Mouse (Mus musculus): ENCODE results near the gene Olfr520. TPM values are rescaled to one million over a fixed set of nuclear protein-coding genes. Genes with fewer than 3 reads are reported as not detected.
A peak's percentile ranks its signal among the peaks of the same experiment; 100 is the strongest.

The Olfr520 gene
- not detected for total RNA-seq (2021)

DNA sequence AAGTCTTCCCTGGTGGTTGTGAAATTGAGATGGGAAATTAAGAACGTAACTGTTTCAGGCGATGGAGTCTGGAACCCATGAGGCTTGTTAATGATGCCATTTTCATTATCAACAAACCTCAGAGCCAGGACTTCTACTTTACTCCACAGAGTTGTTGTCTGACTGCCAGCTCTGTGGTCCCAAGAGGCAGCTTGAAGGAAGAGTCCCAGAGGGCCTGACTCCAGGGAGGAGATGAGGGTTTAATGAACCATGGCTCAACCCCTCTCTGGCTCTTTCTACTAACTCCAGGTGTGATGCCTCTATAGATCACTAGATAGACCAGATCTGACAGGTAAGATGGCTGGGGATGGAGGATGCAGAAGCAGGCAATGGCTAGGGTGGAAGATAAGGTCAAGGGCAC lies at the start of gene Olfr520:
Olfr520 (plus strand) TSS at position 301 of the 400 bp plus-strand sequence.
- no peak for DNase-seq

DNA sequence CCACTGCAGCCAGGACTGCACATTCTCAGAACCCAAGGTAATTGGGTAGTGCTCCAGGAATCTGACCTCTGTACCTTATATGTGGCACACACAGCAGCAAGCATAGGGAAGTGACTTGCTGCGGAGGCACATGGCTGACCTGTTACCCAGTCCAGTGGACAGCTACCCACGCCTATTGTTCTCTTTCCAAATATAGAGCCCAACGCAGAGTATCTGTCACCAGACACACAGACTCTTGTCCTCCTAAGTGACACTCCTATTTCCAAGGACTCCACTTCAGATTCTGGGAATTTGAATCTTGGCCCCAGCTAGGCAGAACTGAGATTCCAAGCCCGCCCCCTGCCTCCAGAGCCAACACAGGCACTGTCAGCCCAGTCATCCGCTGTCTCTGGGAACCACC lies 49.3 kb upstream of the Olfr520 start:
- DNase-seq, result peak; percentile 49

DNA sequence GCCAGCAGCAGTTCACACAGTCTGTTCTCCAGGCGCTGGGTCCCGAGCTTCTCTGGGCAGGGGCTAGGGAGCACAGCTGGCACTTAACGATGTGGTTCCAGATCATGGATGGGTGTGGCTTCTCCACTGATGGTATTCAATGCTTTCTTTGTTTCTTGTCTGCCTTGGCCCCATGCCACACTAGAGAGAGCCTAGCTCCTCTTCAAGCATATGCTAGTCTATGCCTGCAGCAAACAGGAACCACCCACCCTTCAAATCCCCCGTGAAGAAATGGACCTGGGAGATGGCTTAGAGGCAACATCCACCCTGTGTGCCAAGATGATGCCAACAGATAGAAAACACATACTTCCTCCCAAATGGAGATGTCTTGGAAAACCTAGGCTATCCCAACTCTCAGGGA lies 46.0 kb upstream of the Olfr520 start:
- no peak for DNase-seq

DNA sequence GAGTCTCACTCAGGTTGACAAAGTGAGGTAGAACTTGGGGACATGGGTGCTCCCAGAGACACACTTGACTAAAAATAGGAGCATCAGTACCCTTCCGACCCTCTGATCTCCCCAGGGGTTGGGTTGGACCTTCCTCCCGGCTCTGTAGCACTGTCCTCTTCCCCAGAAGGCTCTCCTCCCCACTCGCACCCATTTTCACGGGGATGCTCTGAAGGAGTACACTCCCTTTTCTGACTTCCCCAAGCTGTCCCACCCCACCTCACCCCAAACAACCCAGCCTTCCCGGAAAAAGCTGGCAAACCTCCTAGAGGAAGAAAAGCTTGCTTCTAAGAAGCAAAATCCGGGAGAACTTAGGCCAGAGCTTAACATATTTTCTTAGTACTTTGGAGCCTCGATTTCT lies 39.3 kb upstream of the Olfr520 start:
- DNase-seq, result no peak

DNA sequence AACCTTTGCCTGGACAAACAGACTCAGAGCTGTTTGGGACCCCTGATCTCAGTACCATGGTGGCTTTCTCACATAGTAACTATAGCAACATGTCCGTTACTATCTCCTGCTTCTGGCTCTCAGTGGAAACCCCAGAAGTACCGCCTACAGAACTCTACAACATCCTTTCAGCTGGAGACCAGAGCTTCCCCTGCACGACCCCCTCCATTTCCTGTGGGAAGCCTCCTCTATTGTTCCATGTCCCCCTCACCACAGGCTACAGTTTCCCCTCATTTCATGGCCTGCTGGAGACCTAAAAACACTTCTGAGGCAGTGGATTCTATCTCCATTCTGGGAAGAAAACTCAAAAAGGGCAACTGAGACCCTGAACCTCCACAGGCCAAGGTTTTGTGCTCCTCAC lies 37.7 kb upstream of the Olfr520 start:
- no peak for DNase-seq

DNA sequence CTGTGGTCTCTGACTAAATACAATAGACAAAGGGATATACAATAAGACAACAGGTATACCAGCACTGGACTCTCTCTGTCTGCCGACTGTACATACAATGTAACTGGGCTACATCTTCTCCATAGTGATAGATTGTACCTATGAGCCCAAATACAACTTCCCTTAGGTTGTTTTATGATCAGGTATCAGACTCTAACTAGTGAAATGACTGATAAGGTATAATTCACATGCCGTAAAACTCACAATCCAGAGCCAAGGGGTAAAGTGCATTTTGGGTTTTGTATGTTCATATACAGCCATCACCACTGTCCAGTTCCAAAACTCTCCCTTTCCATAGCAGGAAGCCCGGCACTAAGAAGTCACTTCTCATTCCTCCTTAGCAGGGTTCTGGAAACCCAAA lies 36.7 kb upstream of the Olfr520 start:
- DNase-seq, result no peak

DNA sequence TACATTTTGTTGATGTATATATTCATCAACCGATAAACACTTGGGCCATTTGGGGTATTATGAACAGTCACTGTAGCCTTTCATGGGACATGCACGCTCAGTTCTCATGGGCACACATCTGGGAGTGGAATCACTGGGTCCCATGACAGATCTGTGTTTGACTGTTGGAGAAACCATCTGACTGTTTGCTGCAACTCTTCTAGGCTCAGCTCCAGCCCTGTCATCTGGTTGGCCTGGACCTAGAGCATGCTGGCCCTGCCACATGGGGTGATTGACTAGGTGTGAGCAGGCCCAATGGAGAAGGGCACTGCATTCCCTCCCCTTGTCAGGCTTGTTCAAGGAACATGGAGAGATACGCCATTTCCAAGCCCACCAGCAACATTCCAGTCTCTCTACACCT lies 36.1 kb upstream of the Olfr520 start:
- no peak for DNase-seq

DNA sequence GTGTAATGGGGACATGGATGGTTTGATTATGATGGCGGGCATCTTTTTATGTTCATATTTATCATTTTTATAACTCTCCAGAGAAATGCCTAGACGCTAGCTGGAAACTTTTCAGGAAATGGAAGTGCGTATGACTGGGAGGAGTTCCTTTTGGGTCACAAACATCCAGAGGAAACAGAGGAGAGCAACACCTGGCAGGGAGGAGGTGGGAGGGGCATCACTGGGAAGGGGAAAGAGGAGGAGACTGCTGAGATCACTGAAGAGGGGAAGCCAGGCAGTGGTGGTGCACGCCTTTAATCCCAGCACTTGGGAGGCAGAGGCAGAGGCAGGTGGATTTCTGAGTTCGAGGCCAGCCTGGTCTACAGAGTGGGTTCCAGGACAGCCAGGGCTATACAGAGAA lies 35.6 kb upstream of the Olfr520 start:
- DNase-seq, result peak; percentile 34

DNA sequence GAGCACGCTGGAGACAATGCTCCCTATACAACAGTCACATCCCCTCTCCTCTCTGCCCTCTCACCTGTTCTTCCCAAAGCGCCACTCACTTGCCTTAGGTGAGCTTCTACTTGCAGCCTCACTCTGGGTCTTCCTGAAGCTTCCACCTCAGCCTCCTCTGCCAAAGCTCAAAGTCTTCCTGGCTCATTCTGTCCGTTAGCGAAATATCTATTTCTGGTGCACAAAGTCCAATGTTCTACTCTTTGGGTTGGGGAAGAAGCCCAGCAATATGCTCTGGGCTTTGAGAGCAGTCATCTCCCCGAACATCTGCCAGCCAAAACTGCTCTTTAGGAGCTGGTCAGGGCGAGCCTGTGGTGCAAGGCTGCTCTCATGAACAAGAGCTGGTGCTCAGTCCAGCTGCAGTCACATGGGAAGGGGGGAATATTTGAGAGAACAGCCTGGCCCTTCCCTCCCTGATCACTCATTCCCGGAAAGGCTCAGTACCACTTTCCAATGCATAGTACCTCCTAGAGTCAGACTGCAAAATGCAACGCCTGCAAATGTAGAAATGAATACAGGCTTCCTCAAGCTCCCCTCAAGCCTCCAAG lies 34.5 kb upstream of the Olfr520 start:
- no peak for DNase-seq

DNA sequence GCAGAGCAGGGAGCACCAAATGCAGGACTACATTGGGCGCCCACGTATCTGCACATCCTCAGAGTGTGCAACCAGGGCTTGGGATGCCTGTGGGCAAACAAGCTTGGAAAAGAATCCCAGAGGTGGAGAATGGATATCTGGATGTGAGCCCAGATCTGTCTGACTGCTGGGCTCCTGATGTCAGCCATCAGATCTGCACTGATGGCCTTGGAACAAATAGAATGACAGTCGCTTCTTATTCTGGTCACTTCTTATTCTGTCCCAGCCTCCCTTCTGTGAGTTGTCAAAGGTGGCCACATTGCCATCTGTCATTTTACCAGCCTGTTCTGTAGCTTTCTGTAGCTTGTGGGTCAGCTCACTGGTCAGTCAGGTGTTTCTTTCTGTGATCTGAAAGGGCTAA lies 31.5 kb upstream of the Olfr520 start:
- DNase-seq, result no peak

DNA sequence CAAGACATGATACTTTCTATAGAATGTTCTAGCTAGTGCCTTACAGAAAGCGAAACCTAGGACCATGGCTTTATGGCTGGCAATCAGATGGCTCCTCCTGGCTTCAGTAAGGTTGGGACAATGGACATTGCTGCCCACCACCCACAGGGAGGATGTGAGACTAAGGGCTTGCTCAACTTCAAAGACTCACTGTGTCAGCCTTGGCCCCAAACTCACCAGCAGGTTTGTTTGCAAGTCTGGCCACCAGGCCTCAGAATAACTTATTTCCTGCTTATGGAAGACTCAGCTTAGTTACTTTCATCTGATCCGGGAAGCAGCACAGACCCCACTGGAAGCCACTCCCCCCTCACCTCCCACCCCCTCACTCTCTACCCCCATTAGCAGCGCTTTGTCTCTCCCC lies 31.0 kb upstream of the Olfr520 start:
- no peak for DNase-seq

DNA sequence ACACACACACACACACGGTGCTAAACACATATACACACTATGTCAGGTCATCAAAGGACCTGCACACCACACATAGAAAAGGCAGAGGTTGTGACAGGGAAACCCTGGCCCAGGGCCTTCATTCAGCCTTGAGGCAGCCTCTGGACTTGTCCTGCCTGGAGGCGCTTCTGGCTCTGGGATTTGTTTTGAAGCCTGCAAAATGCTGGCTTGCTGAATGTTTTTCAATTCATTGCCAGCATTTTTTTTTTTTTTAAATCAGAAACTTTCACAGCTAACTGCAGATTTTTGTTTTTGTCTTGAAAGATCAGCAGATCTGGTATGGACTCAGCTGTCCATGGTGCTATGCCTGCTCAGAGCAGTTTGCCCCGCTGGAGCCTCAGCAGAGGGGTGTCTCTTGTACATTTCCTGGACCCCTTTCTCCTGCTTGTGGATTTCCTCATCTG lies 30.3 kb upstream of the Olfr520 start:
- no peak for DNase-seq

DNA sequence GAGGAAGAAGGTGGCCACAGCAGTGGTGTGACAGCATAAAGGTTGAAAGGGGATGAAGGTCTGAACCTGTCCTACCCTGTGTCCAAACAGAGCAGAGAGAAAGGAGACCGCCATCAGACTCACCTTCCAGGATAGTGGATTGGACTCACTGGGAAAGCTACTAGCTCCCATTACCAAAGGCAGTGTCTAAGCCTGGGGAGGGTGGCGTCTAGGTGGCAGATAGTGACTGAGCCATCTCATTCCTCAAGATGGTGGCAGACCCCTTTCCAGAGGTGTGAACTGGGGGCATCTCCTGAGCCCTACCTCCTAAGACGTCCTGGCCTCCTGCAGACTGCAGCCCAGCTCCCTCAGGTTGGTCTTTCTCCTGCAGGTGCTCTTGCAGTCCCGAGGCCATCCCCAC lies 29.4 kb upstream of the Olfr520 start:
- no peak for DNase-seq

DNA sequence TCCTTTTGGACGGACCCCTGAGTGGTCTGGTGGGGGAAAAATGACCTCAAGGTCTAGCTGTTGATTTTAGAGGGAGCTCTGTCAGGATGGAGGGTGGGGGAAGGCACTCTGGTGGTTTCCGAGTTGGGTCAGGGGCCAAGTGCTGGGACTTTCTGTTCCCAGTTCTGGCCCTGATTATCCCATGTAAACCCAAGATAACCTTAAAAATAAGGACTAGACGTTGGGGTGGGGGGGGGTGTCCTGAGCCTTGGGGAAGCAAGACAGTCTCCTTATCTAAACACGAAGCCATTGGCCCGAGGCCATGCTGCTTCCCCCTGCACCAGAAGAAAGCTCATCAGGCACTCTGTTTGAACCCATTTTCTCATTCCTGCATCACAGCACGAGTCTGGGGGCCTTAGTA lies 27.9 kb upstream of the Olfr520 start:
- DNase-seq, result no peak

DNA sequence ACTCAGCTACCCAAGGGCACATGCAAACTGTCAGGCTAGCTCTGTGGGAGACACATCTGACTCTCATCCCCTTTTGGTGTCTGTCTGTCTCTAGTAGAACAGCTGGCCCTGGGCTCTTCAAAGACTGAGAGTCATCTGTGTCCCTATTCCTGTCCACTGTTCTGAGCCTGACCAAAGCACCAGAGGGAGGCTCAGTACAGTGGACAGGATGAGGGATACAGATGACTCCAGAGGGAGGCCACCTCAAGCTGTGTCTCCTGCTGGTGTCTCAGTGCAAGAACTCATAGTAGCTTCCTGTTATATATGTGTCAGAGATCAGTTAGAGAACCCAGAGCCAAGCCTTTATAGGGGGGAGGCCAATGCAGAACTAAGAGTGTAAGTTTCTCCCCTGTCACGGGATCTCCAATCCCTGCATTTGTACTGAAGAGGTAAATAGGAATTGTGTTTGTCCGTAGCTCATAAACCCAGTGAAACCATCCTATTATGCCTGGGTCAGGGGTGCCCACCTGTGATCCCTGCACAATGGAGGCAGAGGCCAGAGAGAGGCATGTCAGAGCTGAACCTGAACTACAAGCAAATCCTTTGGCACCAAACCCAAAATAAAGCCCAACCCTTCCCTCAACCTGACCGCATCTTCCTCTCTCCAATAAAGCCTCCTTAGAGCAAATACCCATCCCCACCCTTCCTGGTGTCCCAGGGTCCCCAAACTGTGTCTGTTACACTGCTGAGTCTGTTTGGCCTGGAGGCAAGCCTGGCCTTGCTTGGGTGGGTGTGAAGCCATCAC lies 25.1 kb upstream of the Olfr520 start:
- no peak for DNase-seq

DNA sequence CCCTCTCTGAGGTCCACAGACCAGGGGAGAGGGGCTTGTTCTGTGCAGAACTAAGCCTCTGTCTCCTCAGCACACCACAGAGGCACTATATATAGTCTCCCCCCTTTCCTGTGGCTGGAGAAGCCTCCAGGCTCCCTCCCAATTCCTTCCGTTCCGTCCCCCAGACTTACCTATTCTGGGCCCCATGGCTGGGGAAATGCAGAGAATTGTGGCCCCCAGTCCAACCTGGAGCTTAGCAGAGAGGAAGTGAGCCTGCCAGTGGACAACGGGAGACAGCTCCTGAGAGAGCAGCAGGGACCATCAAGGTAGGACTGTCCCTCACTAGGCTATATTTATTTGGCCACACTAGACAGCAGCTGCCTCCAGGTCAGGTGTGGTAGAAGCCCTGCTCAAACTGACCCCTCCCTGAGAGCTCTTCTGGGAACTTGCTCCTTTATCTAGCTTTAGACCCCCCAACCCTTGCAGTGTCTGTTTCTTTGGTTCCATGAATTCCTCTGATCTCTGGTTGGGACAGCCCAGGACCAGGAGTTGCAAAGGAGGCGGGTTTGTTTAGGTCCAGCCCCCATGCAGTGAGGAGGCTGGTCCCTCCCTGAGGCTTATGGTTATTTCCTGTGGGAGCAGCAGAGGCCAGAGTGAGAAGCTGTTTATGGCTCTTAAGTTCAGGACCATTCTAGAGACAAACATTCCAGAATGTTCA lies 23.6 kb upstream of the Olfr520 start:
- peak; percentile 45 for DNase-seq

DNA sequence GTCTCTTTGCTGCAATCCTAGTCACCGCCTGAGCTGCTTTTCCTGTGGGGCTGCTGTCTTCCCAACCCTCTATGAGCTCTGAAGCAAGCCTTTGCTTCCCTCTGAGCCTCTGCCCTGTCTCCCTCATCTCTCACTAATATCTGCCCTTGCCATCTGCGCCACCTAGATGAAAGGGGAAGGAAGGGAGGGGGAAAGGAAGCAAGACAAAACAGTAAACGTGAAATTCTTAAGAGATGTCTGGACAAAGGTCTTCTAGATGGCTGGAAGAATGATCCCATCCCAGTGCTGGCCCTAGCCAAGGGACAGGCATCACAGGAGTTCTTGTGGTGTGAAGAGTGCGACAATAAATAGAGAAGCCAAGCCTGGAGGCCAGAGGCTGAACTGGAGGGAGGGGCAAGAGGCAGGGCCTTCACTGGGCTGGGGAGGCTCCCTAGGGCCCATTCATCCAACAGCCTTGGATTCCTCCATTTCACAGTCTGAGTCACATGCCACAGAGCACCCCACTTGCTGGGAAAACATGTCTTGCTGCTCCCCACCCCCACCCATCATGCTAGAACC lies 23.0 kb upstream of the Olfr520 start:
- peak; percentile 33 for DNase-seq

DNA sequence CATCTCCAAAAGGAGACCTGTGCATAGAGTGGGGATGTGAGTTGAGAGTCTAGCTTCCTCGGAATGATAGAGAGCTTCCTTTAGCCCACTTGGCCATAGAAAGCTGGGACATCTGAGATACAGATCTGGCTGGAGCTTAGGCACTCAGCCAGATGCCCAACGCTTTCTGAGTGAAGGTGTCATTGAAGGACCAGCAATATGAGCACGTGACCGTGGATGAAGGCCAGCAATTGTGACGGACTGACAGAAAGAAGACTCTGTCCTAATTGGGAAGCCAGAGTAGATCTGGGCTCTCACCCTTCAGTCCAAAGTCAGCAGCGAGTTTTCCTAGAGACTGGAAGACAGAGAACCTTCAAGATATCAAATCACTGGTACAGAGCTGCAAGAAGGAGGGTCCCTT lies 22.4 kb upstream of the Olfr520 start:
- no peak for DNase-seq

DNA sequence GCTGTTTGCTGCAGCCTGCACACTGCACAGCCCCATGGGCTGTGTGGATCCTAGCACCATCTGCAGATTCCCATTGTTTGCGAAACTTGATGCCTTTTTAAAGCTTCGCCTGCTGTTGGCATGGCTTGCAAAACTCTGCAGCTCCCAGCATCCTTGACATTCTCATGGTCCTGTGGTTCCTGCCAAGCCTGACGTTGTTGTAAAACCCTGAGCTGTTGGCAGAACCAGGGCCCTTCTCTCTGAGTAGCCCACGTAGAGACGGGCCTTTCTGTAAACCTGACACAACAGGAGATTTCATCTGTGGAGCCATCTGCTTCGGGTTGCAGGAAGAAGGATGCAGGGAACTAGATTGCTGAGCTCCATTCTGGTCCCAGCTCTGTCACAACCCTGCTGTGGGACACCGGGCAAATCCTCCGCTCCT lies 21.8 kb upstream of the Olfr520 start:
- no peak for DNase-seq

DNA sequence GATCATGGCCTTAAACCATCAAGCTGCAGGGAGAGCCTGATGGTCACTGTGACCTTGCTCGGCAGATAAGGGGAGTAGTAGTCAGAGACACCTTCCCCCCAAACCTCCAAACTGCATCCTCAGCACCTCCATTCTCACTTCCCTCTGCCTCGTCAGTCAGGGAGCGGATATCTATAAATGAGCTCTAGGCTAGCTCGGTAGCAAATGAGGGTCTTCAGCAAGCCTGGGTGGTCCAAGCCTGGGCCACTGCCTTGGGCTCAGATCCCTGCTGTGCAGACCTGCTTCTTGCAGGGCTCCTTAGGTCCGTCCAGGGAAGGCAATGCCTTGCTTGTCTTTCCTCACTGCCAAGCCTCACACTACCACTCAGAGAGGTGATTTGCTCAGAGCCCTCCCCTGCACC lies 21.3 kb upstream of the Olfr520 start:
- DNase-seq, result no peak

DNA sequence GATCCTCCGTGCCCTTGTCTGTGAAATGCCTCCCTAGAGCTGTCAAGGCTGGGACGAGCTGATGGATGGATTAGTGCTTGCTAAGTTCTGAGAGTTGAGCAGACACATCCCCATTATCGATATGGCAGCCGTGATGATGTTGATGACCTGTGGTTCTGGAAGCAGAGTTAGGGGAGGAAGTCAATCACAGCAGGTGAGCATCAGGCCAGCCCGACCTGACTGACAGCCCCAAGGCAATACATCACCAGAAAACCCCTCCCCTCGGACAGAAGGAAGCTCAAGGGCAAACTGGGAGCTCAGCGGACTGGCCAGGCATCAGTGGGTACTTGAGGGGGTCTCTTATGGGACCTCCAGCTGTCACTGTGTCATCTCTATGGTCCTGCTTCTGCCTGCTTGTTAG lies 20.1 kb upstream of the Olfr520 start:
- DNase-seq, result no peak

DNA sequence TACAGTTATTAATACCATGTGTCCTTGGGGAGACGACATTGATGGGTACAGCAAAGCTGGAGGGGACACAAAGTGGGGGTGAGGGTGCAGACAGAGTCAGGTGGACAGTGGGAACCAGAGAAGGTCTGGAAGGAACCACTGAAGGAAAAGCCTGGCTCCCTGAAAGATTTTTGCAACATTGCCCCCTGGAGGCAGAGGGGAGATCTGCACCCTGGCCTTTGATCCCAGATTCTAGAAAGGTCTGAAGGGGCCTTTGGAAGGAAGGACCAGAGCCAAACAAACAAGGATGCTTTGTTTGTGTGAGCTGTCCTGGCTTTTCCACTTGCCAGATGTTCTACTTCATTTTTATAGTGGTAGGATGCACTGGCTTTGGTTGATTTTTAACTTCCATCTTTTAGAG lies 19.6 kb upstream of the Olfr520 start:
- DNase-seq, result peak; percentile 78

DNA sequence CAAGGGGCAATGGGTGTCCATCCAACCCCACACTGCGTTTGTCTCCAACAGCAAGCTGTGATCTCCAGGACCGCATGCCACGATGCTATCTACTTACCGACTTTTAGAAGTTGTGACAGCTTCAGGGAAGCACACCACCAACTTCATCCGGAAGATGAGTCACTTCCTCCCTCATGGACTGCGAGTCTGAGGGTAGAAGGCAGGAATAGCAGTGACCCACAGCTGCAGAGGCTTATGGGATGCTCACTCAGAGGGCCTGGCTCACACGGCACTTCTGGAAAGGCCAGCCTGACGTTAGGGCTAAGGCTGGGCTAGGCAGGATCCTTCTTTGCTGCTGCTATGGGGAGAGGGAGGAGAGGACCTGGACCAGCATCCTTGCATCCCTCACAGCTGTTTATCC lies 18.9 kb upstream of the Olfr520 start, which contains the start of gene Slco2b1:
Slco2b1 (minus strand) TSS at position 175 of the 400 bp plus-strand sequence.
- no peak for DNase-seq
